Mouse (Mus musculus) megakaryocyte, embryonic 14.5 days (primary cell): ENCODE results near the gene Ccdc130.

Experiments used
- FLI1 ChIP-seq: IDR thresholded peaks from 2 replicates; pipeline ENCODE4 v1.6.1; 2012; ENCODE audit warnings: low read length, inconsistent platforms, mixed read lengths
- GATA1 ChIP-seq: IDR thresholded peaks from 3 replicates; pipeline ENCODE4 v1.6.1; 2012; ENCODE audit warnings: mixed read lengths, low read length, inconsistent platforms, borderline replicate concordance

DNA sequence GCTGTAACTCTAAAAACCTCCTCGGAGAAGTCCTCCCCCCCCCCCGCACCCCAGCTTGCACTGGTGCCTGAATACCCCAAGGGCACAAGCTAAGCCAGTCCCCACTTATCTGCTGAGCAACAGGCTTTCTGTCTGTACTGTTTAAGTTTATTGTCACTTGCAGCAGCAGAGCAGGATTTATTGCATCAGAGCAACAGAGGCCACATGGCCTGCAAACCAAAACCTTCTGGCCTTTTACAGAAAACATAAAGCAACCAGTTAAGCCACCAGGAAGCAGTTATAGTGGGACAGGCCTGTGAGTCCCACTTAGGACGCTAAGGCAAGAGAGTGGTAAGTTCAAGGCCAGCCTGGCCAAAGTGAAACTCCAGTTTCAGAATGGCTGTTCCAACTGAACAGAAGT, 38.2 kb upstream of the Ccdc130 start:
- TF ChIP-seq GATA1 (no peak), FLI1 (no peak)
